Mouse (Mus musculus) frontal cortex, adult 2 months (tissue): ENCODE results near the gene C1d. TPM values are rescaled to one million over a fixed set of nuclear protein-coding genes. Genes with fewer than 3 reads are reported as not detected.
"Not testable (repeated sequence)": the region's sequence is repeated elsewhere in the genome, so short reads cannot be mapped to it uniquely, and the experiment has no call there.

Experiments
- DNase-seq, 2 experiments: peaks; one replicate each; pipeline ENCODE4 v3.0.0; 2022; ENCODE audit warnings: low spot score in 1 of 2; ENCODE audit errors: extremely low spot score in 1 of 2
- polyA plus RNA-seq: library from polyadenylated mRNA; depleted of rRNA; stranded (reverse); fragments of >200 nt; gene quantifications from 2 replicates; pipeline ENCODE4 v1.2.3, GENCODE M21; 2012; rRNA removed

The C1d gene
- 28.4 and 34.9 TPM in 2 replicates for polyA plus RNA-seq

DNA sequence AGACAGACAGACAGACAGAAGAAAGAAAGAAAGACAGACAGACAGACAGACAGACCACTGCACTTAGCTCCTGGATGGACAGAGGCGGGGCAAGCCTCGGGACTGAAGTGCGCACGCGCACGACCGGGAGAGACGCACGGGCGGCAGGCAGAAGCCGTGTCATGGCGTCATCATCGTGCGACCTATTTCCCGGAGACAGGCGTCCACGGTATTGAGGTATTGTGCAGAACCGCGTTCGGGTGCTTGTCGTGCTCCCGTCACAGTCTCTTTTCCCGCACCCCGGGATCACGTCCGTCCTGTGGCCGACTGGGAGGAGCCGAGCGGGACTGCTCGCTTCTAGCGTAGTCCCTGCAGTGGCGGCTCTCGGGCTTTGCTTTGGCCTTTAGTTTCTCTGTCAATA is at the start of gene C1d:
Gene C1d (plus strand): TSS at position 137 of the 400 bp plus-strand sequence.
- peak; percentile 91 to 98 for DNase-seq

DNA sequence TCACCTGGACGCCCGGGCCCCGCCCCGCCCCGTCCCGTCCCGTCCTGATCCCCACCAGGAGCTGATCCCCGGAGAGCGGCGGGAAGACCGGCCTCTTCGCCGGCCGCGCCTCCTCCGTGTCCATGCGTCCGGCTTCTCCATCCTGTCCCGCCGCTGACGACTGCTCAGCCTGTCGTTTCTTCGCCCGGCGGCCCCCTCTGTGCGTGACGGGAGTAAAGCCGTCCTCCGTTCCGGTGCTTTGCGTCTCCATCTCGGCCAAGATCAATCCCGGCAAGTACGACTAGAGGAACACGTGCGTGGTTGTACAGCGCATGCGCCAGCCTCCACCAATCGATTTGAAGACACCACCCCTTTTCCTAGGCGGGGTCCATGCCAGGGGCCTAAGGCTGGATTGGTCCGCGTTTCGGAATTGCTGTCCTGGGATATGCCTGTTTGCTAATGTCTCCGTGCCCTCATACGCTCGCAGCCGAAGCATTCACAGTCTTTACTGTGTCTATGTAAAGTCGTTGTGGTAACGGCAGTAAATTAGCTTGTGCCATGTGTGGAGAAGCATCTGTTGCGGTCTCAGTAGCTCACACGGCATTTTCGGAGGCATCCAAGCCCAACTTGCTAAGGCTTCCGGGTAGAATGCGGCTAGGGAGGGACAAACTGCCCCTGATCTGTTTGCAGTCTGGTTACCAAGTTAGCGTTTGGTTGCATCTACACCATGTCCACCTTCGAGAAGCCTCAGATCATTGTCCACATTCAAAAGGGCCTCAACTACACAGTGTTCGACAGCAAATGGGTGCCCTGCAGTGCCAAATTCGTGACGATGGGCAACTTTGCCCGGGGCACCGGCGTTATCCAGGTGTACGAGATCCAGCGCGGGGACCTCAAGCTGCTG is 45.9 kb upstream of the C1d start, which contains the start of gene Pno1:
Gene Pno1 (minus strand): TSS at position 311 of the 883 bp plus-strand sequence.
- peak; percentile 95 to 98 for DNase-seq

DNA sequence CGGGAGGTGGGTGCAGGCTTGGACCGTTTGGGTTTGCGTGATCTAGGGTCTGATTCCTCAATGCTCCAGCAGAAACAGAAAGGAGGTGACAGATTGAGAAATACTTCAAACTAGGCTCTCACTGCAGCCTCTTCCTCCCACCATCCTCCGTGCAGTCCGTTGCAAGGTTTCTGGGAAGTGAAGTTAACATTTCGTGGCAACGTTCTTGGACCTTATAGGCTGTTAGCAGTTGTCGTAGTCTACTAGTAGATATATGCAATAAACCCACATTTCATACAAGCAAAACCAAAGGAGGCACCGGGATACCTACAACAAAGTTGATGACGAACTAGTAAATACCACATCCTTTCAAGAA is 45.3 kb upstream of the C1d start:
- DNase-seq = peak in 1 of 2 experiments; percentile 35

DNA sequence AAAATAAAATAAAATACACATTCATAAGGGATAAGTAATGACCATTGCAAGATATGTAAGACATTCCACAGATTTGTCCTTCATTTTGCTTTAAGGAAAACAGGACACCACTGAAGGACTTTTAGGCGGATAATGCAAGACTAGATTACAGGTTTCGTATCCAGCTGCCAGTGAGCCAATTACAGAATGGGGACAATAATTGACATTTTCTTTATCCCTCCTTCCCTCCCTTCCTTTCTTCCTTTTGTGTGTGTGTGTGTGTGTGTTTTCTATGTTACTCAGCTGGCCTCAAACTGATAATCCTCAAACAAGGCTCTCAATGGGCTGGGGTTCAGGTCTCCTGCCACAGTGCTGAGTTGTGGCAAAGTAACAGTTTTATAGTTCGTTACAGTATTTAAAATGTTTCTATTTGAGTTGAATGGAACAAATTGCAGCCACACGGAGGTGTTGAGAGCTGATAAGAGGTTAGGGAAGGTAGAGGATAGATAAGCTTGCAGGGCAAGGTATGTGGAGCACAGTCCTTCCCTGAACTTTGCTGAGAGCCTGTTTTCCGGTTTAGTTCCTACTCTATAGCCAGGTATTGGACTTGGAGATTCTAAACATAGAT is 44.4 kb upstream of the C1d start:
- DNase-seq = no peak

DNA sequence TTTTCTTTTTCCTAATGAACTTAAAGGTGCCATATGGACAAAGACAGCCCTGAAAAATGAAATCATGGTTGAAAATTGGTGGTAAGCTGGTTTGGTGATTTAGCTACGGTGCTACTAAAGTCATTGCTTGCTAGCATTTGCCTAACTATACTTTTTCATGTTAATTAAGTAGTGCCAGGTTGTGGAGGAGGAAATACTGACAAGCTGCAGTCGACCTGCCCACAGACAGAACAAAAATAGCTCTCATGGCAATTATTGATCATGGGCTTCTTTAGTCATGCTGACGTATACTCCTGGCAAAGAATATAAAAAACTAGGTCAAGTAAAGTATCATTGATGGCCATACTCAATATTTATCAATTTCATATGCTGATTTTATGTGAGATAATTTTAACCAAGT is 41.9 kb upstream of the C1d start:
- peak in 1 of 2 experiments; percentile 24 for DNase-seq

DNA sequence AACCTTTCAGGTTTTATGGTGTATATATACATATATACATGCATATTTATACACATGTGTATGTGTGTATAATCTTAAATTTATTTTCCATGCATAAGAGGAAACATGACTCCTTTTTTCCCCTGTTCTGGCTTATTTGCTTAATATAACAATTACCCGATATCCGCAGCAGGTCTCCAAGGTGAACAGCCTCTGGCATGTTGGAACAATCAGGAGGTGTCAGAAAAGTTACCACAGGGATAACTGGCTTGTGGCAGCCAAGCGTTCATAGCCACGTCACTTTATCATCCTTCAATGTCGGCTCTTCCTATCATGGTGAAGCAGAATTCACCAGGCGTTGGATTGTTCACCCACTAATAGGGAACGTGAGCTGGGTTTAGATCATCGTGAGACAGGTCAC is 36.3 kb upstream of the C1d start:
- DNase-seq = no peak

DNA sequence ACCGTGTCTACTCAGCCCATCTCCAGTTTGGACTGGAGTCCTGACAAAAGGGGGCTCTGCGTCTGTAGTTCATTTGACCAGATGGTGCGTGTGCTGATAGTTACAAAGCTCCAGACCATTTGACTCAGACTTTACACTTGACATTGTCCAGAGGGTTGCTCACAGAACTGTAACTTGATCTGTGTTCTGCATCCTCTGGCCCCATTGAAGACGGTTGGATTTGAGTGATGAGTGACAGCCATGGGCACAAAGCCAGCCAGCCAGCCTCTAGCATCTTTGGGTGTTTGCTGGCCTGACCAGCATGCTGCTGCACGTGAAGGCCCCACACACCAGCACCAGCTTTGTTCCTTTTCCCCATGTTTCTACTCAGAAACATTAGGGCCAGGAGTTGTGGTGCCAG is 24.6 kb upstream of the C1d start:
- no peak for DNase-seq

DNA sequence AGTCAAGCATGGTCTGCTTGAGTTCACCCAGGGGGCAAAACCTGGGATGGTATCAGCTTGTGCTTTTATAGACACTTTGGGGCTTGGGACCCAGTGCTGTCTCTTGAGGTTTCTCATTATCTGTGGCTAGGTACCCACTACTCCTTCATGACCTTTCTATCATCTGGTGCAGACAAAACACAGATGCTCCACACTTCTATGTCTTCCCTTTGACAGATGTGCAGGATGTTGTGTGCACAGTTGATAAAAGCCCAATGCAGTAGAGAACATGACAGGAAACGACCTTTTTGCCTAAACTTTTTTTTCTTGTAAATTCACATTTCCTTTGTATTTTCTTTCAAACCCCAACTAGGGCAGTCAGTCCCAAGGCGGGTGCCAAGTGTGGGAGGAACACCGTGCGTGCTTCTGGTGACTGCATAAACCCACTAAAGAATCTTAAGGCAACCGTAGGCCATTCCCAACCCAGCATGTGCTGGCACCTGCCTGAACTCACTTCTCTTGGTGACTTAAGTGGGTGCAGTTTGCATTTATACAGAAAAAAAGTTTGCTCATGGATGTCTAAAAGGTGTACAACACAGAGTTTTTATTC is 20.8 kb upstream of the C1d start:
- peak in 1 of 2 experiments; percentile 29 for DNase-seq

DNA sequence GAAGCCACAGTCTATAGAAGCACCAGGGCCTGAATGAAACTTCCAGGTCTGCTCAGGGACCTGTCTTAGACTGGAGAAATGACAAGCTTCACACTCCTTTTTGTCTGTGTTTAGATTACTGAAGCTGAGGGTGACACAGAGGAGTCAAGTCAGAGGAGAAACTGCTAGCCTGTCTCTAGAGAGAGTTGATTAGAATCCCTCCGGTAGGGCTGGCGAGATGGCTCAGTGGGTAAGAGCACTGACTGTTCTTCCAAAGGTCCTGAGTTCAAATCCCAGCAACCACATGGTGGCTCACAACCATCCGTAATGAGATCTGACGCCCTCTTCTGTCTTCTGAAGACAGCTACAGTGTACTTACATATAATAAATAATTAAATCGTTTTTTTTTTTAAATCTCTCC is 18.8 kb upstream of the C1d start:
- not testable (repeated sequence) for DNase-seq

DNA sequence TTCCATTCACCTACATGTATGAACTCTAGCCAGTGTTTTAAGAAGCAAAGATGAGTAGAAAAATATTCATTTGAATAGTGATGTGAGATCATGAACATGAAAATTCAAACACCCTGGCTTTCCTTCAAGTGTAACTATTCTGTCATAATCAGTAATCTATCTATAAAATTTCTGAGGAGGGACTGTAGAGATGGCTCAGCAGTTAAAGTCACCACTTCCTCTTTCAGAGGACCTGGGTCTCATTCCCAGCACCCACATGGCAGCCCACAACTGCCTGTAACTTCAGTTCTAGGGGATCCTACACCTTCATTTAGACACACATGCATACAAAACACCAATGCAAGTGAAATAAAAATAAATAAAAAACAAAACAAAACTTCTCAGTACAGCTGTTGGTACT is 8.7 kb upstream of the C1d start:
- no peak for DNase-seq

DNA sequence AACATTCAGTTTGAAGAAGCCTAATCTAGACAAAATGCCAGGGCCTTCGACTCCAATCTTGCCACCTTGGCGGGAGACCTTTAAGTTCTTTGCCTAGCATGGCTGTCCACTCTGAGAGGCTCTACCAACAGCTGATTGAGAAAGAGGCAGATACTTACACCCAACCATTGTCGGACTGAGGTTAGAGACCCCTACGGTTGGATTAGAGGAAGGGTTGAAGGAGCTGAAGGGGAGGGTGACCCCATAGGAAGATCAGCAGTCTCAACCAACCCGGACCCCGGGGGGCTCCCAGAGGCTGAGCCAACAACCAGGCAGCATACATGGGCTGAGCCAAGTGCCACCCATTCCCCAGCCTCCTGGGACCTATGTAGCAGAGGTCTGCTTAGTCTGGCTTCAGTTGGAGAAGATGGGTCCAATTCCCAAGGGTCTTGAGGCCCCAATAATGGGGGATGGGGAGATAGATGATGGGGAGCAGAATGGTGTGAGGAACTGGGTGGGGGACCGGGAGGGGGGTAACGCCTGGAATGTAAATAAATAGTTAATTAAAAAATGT is 490 bp upstream of the C1d start:
- DNase-seq = peak in 1 of 2 experiments; percentile 8

DNA sequence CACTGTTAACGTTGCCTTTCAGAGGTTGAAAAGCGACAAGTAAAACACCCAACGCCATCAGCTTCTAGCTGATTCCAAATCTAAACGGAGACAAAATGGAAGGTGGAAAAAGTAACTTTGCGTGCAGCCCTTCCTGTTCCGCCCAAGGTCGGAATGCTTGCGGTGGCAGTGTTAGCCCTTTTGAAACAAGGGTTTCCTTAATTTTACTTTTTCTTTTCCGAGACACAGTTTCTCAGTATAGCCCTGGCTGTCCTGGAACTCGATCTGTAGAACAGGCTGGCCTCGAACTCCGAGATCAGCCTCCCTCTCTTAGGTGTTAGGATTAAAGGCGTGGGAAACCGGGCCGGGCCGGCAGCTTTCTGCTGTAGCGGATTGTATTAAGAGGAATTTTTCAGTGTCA is 482 bp downstream of the C1d start:
- DNase-seq = peak in 1 of 2 experiments; percentile 41

DNA sequence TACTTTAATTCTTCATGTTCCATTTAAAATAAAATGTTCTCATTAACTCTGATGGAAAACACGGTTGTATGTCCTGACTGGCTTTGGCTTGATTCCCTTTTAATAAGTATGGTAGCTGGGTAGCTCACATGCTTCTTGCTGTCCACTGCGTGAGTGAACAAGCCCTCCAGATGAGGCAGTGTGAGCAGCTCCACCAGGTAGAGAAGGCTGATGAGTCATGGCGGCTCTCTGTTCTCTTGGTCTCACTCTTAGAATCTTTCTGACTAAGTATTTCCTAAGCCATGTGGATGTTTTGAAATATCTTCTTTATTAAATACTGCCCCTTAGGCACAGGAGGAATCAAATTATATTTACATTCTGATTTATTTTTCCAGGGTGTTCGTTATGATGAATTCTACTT is 9.8 kb downstream of the C1d start:
- DNase-seq = no peak

DNA sequence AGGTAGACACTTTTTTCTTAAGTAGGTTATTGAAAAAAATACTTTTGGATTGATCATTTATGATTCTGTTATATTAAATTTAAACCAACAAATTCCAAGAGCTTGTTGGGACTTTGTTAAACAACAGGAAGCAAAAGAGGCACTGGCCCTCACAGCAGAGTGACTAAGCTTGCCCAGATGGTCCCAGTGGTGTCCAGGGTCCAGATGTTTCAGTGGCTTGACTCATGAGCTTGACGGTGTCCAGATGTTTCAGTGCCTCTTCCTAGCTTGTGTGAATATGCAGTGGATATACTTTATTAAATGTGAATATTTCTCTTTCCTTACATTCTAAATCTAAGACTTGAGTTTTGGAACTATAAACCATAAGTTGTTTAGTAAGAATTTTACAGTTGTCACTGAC is 11.4 kb downstream of the C1d start:
- DNase-seq = no peak

DNA sequence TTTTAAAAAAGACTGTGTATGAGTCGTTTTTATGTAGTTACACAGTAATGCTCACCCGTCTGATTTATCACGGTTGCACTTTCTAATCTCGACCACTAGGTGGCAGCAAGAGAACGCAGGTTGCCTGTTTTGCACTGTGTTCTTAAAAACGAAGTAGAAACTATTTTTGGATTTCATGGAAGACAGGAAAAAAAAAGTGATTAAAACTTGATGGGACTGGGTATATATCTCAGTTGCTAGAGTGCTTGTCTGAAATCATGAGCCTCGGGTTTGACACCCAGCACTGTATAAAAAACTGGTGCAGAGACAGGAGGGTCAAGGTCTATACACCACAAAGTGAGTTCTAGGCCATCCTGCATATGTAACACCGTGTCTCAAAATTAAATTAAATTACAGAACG is 22.6 kb downstream of the C1d start:
- DNase-seq = peak in 1 of 2 experiments; percentile 69

DNA sequence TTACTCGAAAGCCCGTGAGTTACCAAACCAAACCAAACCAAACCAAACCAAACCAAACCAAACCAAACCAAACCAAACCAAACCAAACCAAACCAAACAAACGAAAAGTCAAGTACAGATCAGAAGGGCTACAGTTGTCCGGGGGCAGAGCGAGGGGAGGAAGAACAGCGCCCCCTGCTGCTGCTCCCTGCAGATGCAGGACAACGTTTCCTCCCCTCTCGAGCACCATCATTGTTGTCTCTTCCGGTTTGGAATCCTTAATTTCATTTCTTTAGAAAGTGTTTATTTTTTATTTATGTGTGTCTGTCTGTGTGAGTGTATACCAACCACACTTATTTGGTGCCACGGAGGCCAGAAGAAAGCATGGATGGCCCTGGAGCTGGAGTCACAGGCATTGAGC is 26.7 kb downstream of the C1d start:
- DNase-seq = no peak

DNA sequence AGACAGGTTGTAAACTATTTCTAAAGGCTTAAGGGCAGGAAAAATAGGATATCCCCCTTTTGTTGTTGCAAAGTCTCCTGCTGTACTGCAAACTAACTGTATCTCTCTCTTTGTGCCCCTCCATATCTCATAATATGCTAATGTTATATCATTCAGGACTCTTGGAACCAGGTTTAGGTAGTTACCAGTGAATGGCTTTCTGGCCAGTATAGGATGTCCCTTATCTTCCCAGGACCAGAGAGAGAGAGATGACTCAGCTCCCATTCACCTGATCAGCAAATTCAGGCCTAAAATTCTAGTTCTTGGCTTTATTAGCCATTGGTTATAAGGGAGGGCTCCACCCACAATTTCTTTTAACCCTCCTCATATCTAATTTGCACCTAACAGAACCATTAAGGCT is 31.5 kb downstream of the C1d start:
- DNase-seq = no peak

DNA sequence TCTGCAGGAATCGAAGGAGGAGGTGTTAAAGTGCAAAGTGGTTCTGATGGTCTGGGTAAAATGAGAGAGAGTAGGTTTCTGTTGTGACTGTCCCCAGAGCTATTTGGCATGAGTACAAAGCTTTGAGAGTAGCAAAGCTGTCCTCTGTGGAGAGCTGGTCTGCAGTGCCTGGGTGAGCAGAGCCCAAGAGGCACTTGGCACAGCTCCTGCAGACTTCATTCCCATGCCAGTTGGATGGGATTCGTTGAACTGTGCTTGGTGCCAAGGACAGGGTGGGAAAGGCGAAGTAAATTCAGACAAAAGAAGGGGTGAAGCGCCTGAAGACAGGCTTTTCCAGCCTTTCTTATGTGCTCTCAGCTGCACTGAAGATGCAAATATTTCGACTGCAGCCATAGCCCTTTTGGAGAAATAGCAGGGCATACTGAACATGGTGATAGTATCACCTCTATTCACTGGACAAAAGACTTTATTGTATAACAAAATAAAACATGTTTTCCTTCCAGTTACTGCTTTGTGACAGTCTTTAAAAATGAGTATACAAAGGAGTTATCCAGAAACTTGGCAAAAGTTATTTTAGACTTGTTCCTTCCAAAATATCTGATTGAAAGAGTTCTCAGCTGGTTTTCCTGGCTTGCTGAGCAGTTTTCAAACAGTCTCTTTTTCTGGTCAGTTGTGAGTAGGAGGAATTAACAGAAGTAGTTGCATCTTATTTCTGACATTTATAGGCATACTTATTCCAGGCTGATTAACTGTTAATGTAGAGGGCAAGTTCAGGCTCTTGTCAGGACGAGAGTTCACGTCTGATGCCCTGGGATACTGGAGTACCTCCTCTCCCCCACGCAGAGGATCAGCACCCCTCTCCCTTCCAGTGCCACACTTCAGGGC is 48.9 kb downstream of the C1d start:
- peak; percentile 41 to 76 for DNase-seq

DNA sequence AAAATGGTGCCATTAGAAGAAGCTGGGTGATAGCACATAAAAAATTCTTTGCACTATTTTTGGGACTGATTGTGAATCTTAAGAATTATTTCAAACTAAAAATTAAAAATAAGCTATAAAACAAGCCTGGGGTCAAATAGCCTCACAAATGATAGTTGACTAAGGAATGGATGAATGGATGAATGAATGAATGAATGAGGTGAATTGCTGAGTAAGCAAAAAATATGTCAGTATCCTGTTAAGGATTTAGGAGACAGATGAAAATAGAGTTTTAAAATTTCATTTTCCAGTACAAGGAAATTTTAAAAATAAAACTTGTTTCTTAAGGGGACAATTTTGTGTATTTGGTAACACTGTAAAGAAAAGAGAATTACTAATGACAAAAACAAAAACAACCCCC is 50.1 kb downstream of the C1d start:
- no peak for DNase-seq
